Mouse (Mus musculus) embryonic fibroblast, embryonic 13.5 days (primary cell): ENCODE data around the gene Gmnn.

Experiments used
- CTCF ChIP-seq: IDR thresholded peaks from 2 replicates; pipeline ENCODE4 v1.5.1; 2011; ENCODE audit warnings: mild to moderate bottlenecking, control low read depth, low read length, moderate library complexity, borderline replicate concordance; ENCODE audit not compliant: insufficient read depth
- POLR2A ChIP-seq: IDR thresholded peaks from 2 replicates; pipeline ENCODE4 v1.6.1; 2011; ENCODE audit warnings: low read depth, mild to moderate bottlenecking, control low read depth, low read length, moderate library complexity

DNA sequence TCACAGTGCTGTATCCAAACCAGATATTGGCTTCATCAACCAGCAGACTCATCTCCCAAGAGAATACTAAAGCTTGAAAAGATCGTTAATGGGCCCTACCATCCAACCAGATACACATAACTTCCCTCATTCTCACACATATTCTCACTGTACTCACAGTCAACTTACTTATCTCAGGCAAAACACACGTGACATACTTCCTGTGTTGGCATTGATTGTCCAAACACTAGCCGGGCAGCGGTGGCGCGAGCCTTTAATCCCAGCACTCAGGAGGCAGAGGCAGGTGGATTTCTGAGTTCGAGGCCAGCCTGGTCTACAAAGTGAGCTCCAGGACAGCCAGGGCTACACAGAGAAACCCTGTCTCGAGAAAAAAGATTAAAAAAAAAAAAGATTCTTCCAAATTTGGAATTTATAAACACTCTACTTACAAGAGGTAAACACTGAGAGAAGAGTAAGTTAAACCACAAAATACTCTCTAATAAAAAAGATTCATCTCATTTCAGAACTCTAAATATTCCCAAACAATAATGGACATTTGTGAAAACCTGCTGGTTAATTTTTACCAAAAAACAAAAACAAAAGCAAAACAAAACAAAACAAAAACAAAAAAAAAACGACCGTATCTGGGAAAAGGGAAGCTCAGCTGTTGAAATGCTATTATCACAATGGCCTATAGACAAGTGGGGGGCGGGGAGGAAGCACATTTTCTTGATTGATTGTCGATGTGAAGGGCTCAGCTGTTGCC lies 3.7 kb downstream of the Gmnn start:
- TF ChIP-seq POLR2A, result no peak
- TF ChIP-seq CTCF, result no peak
